Mouse (Mus musculus) midbrain, embryonic 14.5 days (tissue): ENCODE measurements at regions not wholly inside any gene's neighbourhood (a gene's known extent, or its start where the extent isn't known, plus 50 kb on each side); places are given as distances from the start of the nearest gene placed in this dataset.
A peak's percentile ranks its signal among the peaks of the same experiment; 100 is the strongest.

Experiments
- ATAC-seq: fragments of 200-750 bp; cut with Nextera tagmentation; 2 replicates; pipeline ENCODE4 v1.8.0; 2017; ENCODE audit warnings: moderate number of reproducible peaks, moderate library complexity; ENCODE audit not compliant: low FRiP score, low TSS enrichment
- DNase-seq: peaks from one replicate; pipeline ENCODE4 v3.0.0-alpha.2; 2015
- H3K27ac ChIP-seq: fragments of 300-500 bp; sonication (generic); replicated peaks from 2 replicates; pipeline ENCODE4 v1.5.1; 2014; ENCODE audit warnings: mild to moderate bottlenecking, low read depth, low read length, moderate library complexity
- H3K27me3 ChIP-seq: fragments of 300-500 bp; sonication (generic); 2 replicates; pipeline ENCODE4 v1.6.1; 2014; ENCODE audit warnings: low read length, control low read depth, mixed read lengths; ENCODE audit not compliant: control insufficient read depth, insufficient read depth
- H3K36me3 ChIP-seq: fragments of 300-500 bp; sonication (generic); 2 replicates; pipeline ENCODE4 v1.6.1; 2014; ENCODE audit warnings: low read length, control low read depth; ENCODE audit not compliant: control insufficient read depth, insufficient read depth
- H3K4me1 ChIP-seq: fragments of 300-500 bp; sonication (generic); 2 replicates; pipeline ENCODE4 v1.6.1; 2014; ENCODE audit warnings: mild to moderate bottlenecking, antibody characterized with exemption, low read length, control low read depth; ENCODE audit not compliant: control insufficient read depth, insufficient read depth
- H3K4me2 ChIP-seq: fragments of 300-500 bp; sonication (generic); 2 replicates; pipeline ENCODE4 v1.6.1; 2014; ENCODE audit warnings: mild to moderate bottlenecking, low read length, moderate library complexity
- H3K4me3 ChIP-seq: fragments of 300-500 bp; sonication (generic); replicated peaks from 2 replicates; pipeline ENCODE4 v1.5.1; 2014; ENCODE audit warnings: low read depth, low read length
- H3K9ac ChIP-seq: fragments of 300-500 bp; sonication (generic); replicated peaks from 2 replicates; pipeline ENCODE4 v1.6.1; 2014; ENCODE audit warnings: mild to moderate bottlenecking, low read length, moderate library complexity
- H3K9me3 ChIP-seq: fragments of 300-500 bp; sonication (generic); 2 replicates; pipeline ENCODE4 v1.6.1; 2016; ENCODE audit warnings: low read length, control low read depth, mixed read lengths; ENCODE audit not compliant: control insufficient read depth
- WGBS: fragments of 180-500 bp; shearing (Covaris S2); extraction: QIAGEN DNeasy Blood & Tissue Kit; methylation state at CpG from one replicate; pipeline ENCODE4 v1.1.7; 2014; 5-methylcytosine and 5-hydroxymethylcytosine counted together

- H3K36me3 ChIP-seq = no peaks in the 10 kb centered on the region
- ATAC-seq = no peak
- no peak overlapping the region for H3K27ac ChIP-seq
- WGBS = 8% methylated on average over 6 of the region's 6 CpGs
- peaks cover 7% of the 10 kb centered on the region for H3K4me1 ChIP-seq
- no peaks in the 10 kb centered on the region for H3K9me3 ChIP-seq
- no peak overlapping the region for H3K4me2 ChIP-seq
- H3K27me3 ChIP-seq = no peaks in the 10 kb centered on the region
- peak; percentile 24 for DNase-seq
- H3K9ac ChIP-seq = no peak overlapping the region
- H3K4me3 ChIP-seq = no peak overlapping the region
These were observed 174.9 kb downstream of the Parm1 start for GRCm38 (mm10) chr5:91692292-91692691.

- Histone ChIP-seq H3K9me3 (no peaks in the 10 kb centered on the region), H3K4me2 (no peak overlapping the region), H3K9ac (no peak overlapping the region), H3K36me3 (no peaks in the 10 kb centered on the region), H3K27ac (no peak overlapping the region), H3K4me1 (no peaks in the 10 kb centered on the region), H3K27me3 (no peaks in the 10 kb centered on the region), H3K4me3 (no peak overlapping the region)
- 75% methylated on average over 6 of the region's 6 CpGs for WGBS
- ATAC-seq (no peak), DNase-seq (no peak)
These were observed 161.3 kb downstream of the Parm1 start for GRCm38 (mm10) chr5:91678727-91679126.
